Mouse (Mus musculus): Measurements from ENCODE around the gene Rpusd4. TPM values are rescaled to one million over a fixed set of nuclear protein-coding genes. Genes with fewer than 3 reads are reported as not detected.

Gene Rpusd4
- polyA plus RNA-seq, 1 experiment from 2014 or later, result 22.0 TPM

GRCm38 (mm10) chr9:35290417-35290816 lies 22.8 kb downstream of the Rpusd4 start:
- WGBS, result 94% methylated on average over 3 of the region's 3 CpGs
- ATAC-seq, result no peak
- Histone ChIP-seq H3K9ac (no peak overlapping the region), H3K9me3 (replicated peaks) (no peaks in the 10 kb centered on the region), H3K36me3 (ENCODE audit: poor library complexity, severe bottlenecking) (no peaks in the 10 kb centered on the region), H3K4me3 (no peak overlapping the region), H3K4me1 (0 out of 2 replicates have a peak, but pooled peaks cover 6% of the 10 kb centered on the region), H3K4me2 (no peak overlapping the region), H3K27me3 (peaks cover 13% of the 10 kb centered on the region), H3K27ac (no peak overlapping the region)

- H3K9me3 ChIP-seq (replicated peaks), result no peaks in the 10 kb centered on the region
- no peak overlapping the region for H3K9ac ChIP-seq
- no peak overlapping the region for H3K4me2 ChIP-seq
- WGBS, result 82% methylated on average over 4 of the region's 4 CpGs
- no peak overlapping the region for H3K27ac ChIP-seq
- no peak for ATAC-seq
- H3K36me3 ChIP-seq (ENCODE audit: poor library complexity, severe bottlenecking), result no peaks in the 10 kb centered on the region
- H3K27me3 ChIP-seq, result peaks cover 13% of the 10 kb centered on the region
- H3K4me3 ChIP-seq, result no peak overlapping the region
- H3K4me1 ChIP-seq, result 0 out of 2 replicates have a peak, but pooled peaks cover 6% of the 10 kb centered on the region
Observed at GRCm38 (mm10) chr9:35290916-35291315, 23.3 kb downstream of the Rpusd4 start.

GRCm38 (mm10) chr9:35293465-35293864 lies 25.8 kb downstream of the Rpusd4 start:
- H3K27ac ChIP-seq, result no peak overlapping the region
- no peak overlapping the region for H3K4me3 ChIP-seq
- no peaks in the 10 kb centered on the region for H3K36me3 ChIP-seq (ENCODE audit: poor library complexity, severe bottlenecking)
- H3K4me2 ChIP-seq, result no peak overlapping the region
- no peak overlapping the region for H3K9ac ChIP-seq
- 82% methylated on average over 5 of the region's 5 CpGs for WGBS
- 0 out of 2 replicates have a peak, but pooled peaks cover 6% of the 10 kb centered on the region for H3K4me1 ChIP-seq
- peaks cover 4% of the 10 kb centered on the region; the same call in 1 of the 2 replicates for H3K9me3 ChIP-seq (replicated peaks)
- no peak for ATAC-seq
- peaks cover 6% of the 10 kb centered on the region; the same call in 1 of the 2 replicates for H3K27me3 ChIP-seq

- Histone ChIP-seq H3K9ac (no peak overlapping the region), H3K9me3 (replicated peaks) (peaks cover 4% of the 10 kb centered on the region; the same call in 1 of the 2 replicates), H3K4me1 (no peaks in the 10 kb centered on the region), H3K4me2 (no peak overlapping the region), H3K4me3 (no peak overlapping the region), H3K27me3 (no peaks in the 10 kb centered on the region), H3K36me3 (ENCODE audit: poor library complexity, severe bottlenecking) (no peaks in the 10 kb centered on the region), H3K27ac (no peak overlapping the region)
- ATAC-seq, result no peak
Observed at GRCm38 (mm10) chr9:35297791-35298190, 30.1 kb downstream of the Rpusd4 start.

GRCm38 (mm10) chr9:35302172-35302571 lies 34.5 kb downstream of the Rpusd4 start:
- no peak overlapping the region for H3K4me2 ChIP-seq
- no peak overlapping the region for H3K27ac ChIP-seq
- no peaks in the 10 kb centered on the region for H3K4me1 ChIP-seq
- 90% methylated on average over 3 of the region's 3 CpGs for WGBS
- H3K9ac ChIP-seq, result no peak overlapping the region
- H3K27me3 ChIP-seq, result no peaks in the 10 kb centered on the region
- no peaks in the 10 kb centered on the region for H3K9me3 ChIP-seq (replicated peaks)
- H3K4me3 ChIP-seq, result no peak overlapping the region
- H3K36me3 ChIP-seq (ENCODE audit: poor library complexity, severe bottlenecking), result no peaks in the 10 kb centered on the region
- no peak for ATAC-seq

- Histone ChIP-seq H3K4me3 (no peak overlapping the region), H3K4me1 (peaks cover 5% of the 10 kb centered on the region), H3K4me2 (no peak overlapping the region), H3K36me3 (ENCODE audit: poor library complexity, severe bottlenecking) (no peaks in the 10 kb centered on the region), H3K9ac (no peak overlapping the region), H3K9me3 (replicated peaks) (no peaks in the 10 kb centered on the region), H3K27ac (no peak overlapping the region), H3K27me3 (no peaks in the 10 kb centered on the region)
- WGBS, result 83% methylated on average over 7 of the region's 7 CpGs
- no peak for ATAC-seq
Observed at GRCm38 (mm10) chr9:35307461-35307860, 39.8 kb downstream of the Rpusd4 start.

GRCm38 (mm10) chr9:35310377-35310776 lies 42.7 kb downstream of the Rpusd4 start:
- no peak overlapping the region for H3K4me3 ChIP-seq
- 81% methylated on average over 6 of the region's 6 CpGs for WGBS
- ATAC-seq, result no peak

GRCm38 (mm10) chr9:35312516-35312915 lies 44.9 kb downstream of the Rpusd4 start:
- Histone ChIP-seq H3K36me3 (ENCODE audit: poor library complexity, severe bottlenecking) (no peaks in the 10 kb centered on the region), H3K9ac (no peak overlapping the region), H3K9me3 (replicated peaks) (no peaks in the 10 kb centered on the region), H3K4me1 (peaks cover 41% of the 10 kb centered on the region), H3K4me2 (no peak overlapping the region), H3K27ac (no peak overlapping the region), H3K27me3 (no peaks in the 10 kb centered on the region), H3K4me3 (no peak overlapping the region)
- 54% methylated on average over 3 of the region's 3 CpGs for WGBS
- ATAC-seq, result no peak

More at GRCm38 (mm10) chr9:35310377-35310776, 42.7 kb downstream of the Rpusd4 start:
- no peak overlapping the region for H3K9ac ChIP-seq
- no peaks in the 10 kb centered on the region for H3K27me3 ChIP-seq
- H3K36me3 ChIP-seq (ENCODE audit: poor library complexity, severe bottlenecking), result no peaks in the 10 kb centered on the region
- no peak overlapping the region for H3K4me2 ChIP-seq
- peaks cover 28% of the 10 kb centered on the region for H3K4me1 ChIP-seq
- no peak overlapping the region for H3K27ac ChIP-seq
- H3K9me3 ChIP-seq (replicated peaks), result no peaks in the 10 kb centered on the region

- H3K4me3 ChIP-seq, result no peak overlapping the region
- H3K4me1 ChIP-seq, result peaks cover 52% of the 10 kb centered on the region
- H3K9ac ChIP-seq, result peak overlapping the region; percentile 38; the same call in 1 of the 2 replicates
- 0 out of 2 replicates have a peak, but pooled peaks cover 3% of the 10 kb centered on the region for H3K27me3 ChIP-seq
- H3K36me3 ChIP-seq (ENCODE audit: poor library complexity, severe bottlenecking), result no peaks in the 10 kb centered on the region
- WGBS, result 12% methylated on average over 4 of the region's 4 CpGs
- no peaks in the 10 kb centered on the region for H3K9me3 ChIP-seq (replicated peaks)
- ATAC-seq, result peak; percentile 36
- peak overlapping the region; percentile 75 for H3K27ac ChIP-seq
- 0 out of 2 replicates have a peak overlapping the region, but pooled peaks have one; percentile 7 for H3K4me2 ChIP-seq
Observed at GRCm38 (mm10) chr9:35313601-35314000, 45.9 kb downstream of the Rpusd4 start.

- Histone ChIP-seq H3K27ac (peak overlapping the region; percentile 75), H3K9ac (no peak overlapping the region), H3K36me3 (ENCODE audit: poor library complexity, severe bottlenecking) (no peaks in the 10 kb centered on the region), H3K27me3 (0 out of 2 replicates have a peak, but pooled peaks cover 3% of the 10 kb centered on the region), H3K4me1 (peaks cover 58% of the 10 kb centered on the region), H3K4me3 (no peak overlapping the region), H3K4me2 (no peak overlapping the region), H3K9me3 (replicated peaks) (no peaks in the 10 kb centered on the region)
- peak; percentile 64; the same call in 1 of the 2 replicates for ATAC-seq
- WGBS, result 8% methylated on average over 1 of the region's 1 CpGs
Observed at GRCm38 (mm10) chr9:35314254-35314653, 46.6 kb downstream of the Rpusd4 start.

GRCm38 (mm10) chr9:35316771-35317211 lies 49.1 kb downstream of the Rpusd4 start:
- Histone ChIP-seq H3K4me1 (peaks cover 59% of the 10 kb centered on the region), H3K4me2 (no peak overlapping the region), H3K9ac (no peak overlapping the region), H3K27me3 (0 out of 2 replicates have a peak, but pooled peaks cover 7% of the 10 kb centered on the region), H3K27ac (no peak overlapping the region), H3K4me3 (no peak overlapping the region), H3K36me3 (ENCODE audit: poor library complexity, severe bottlenecking) (no peaks in the 10 kb centered on the region), H3K9me3 (replicated peaks) (no peaks in the 10 kb centered on the region)
- WGBS, result 69% methylated on average over 3 of the region's 3 CpGs
- no peak for ATAC-seq

GRCm38 (mm10) chr9:35317233-35317980 lies 49.7 kb downstream of the Rpusd4 start:
- 55% methylated on average over 9 of the region's 9 CpGs for WGBS
- Histone ChIP-seq H3K27me3 (peaks cover 11% of the 10 kb centered on the region; the same call in 1 of the 2 replicates), H3K27ac (no peak overlapping the region), H3K9me3 (replicated peaks) (no peaks in the 10 kb centered on the region), H3K4me3 (no peak overlapping the region), H3K9ac (no peak overlapping the region), H3K36me3 (ENCODE audit: poor library complexity, severe bottlenecking) (no peaks in the 10 kb centered on the region), H3K4me1 (peaks cover 54% of the 10 kb centered on the region), H3K4me2 (no peak overlapping the region)
- no peak for ATAC-seq
